Mouse (Mus musculus) Patski (cell line): ENCODE measurements around the gene Chrnb2. TPM values are rescaled to one million over a fixed set of nuclear protein-coding genes. Genes with fewer than 3 reads are reported as not detected.
"Not testable (repeated sequence)": the region's sequence is repeated elsewhere in the genome, so short reads cannot be mapped to it uniquely, and the experiment has no call there.

Experiments
- ATAC-seq: fragments of 100-300 bp; one replicate; pipeline ENCODE4 v1.8.0; 2021
- CTCF ChIA-PET: fragments of 350-600 bp; sonication (Branson Sonifier 250); formaldehyde crosslinking; loops from one replicate; lab custom pipeline; 2022; ENCODE audit warnings: inconsistent platforms; lab: Charles Lee
- POLR2A ChIA-PET: fragments of 350-600 bp; sonication (Branson Sonifier 250); formaldehyde crosslinking; loops from one replicate; lab custom pipeline; 2022; ENCODE audit warnings: antibody characterized with exemption, inconsistent platforms; lab: Charles Lee
- DNase-seq: peaks from one replicate; pipeline ENCODE4 v3.0.0-alpha.2; 2011; ENCODE audit warnings: low read depth, low spot score
- H3K27me3 ChIP-seq: fragments of 371-371 bp; one replicate; pipeline ENCODE4 v1.5.1; 2021
- CTCF ChIP-seq: fragments of 100-300 bp; IDR thresholded peaks from one replicate; pipeline ENCODE4 v1.5.1; 2021
- in situ Hi-C: fragments of 300-500 bp; cut with MboI; formaldehyde crosslinking; loops from 3 replicates; pipeline ENCODE4 v1.11.1; 2018; ENCODE audit warnings: low pct_unique_long_range_greater_than_20kb, mixed read lengths
- polyA plus RNA-seq: library from polyadenylated mRNA; unstranded; gene quantifications from one replicate; pipeline ENCODE4 v1.2.3, GENCODE M21; 2021

The Chrnb2 gene
- polyA plus RNA-seq, 1 experiment from 2014 or later: 1.5 TPM

DNA sequence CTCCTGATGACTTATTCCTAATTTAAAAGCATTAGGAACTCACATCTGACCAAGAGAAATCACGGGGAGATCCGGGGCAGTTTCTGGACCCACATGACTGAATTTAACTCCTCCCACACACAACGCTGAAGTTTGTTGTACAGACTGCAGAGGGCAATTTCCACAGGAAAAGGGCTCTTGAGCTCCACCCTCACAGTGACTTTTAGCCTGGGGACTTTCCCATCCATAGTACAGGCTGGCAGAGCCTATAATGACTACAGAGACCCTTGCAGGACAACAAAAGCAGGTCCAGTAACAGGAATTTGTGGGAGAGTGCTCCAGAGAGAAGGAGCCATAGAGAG, 37.0 kb upstream of the Chrnb2 start:
- H3K27me3 ChIP-seq: peaks cover 8% of the 10 kb centered on the region
- in situ Hi-C loops: no loop called here
- POLR2A ChIA-PET: no interaction called here
- ATAC-seq: no peak
- CTCF ChIA-PET: interaction anchor here (1.2 to 2.6 kb wide), 3 partner anchors 9 to 17 kb away, joined by 3 to 8 read pairs (median 4); no protein-coding TSS in a partner anchor
- DNase-seq: no peak
- no peak for TF ChIP-seq CTCF

DNA sequence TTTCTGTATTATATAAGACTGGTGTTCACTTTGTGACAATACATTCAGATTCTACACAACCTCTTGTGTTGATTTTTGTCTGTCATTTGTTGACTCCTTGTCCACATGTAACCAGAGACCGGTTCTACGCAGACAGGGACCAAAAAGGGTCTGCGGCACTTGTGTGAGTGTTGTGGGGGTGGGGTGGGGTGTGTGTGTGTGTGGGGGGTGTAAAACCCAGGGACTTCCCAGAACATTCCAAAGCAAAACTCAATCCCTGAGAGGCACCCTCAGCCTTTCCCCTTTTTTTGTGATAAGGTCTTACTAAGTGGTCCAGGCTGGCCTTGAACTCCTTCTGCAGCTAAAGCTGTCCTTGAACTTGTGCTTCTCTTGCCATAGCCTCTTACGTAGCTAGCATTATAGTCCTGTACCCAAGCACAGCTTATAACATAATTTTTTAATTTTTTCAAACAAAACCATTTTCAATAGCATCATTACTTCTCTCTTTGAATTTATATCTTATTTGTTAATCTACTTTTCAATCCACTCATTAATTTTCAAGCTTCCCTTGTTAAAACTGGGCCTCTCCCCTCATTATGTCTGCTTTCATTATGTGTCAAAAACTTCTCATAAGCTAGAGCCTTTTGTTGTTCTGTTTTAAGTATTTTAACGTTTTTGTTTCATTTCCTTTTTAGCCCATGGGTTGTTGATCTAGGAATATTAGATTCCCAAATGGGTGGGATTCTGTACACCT, 36.5 kb upstream of the Chrnb2 start:
- no peak for ATAC-seq
- in situ Hi-C loops: no loop called here
- CTCF ChIA-PET: interaction anchor here (1.4 to 2.6 kb wide), 4 partner anchors 10 to 87 kb away, joined by 3 to 8 read pairs (median 6); no protein-coding TSS in a partner anchor
- no peak for DNase-seq
- peaks cover 8% of the 10 kb centered on the region for H3K27me3 ChIP-seq
- POLR2A ChIA-PET: no interaction called here
- TF ChIP-seq CTCF: no peak

DNA sequence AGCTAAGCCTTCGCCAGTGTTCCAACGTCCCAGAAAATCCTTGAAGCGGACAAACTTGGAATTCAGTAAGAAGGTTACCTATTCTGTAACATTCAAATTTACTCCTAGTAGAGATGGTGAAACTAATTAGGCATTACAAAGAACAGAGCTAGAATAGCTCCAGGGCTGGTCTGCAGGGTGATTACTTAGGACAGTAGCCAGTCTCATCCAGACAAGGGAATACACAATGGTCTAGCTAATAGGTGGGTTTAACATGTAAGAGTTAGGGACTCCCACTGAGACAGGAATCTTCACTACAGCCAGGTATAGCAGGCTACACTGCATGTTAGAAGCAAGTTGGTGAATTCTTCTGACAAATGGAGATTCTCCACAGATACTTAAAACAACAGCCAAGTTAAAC, 35.6 kb upstream of the Chrnb2 start:
- H3K27me3 ChIP-seq, POLR2A ChIA-PET, in situ Hi-C loops, ATAC-seq, DNase-seq: not testable (repeated sequence)
- CTCF ChIA-PET: interaction anchor here (1.3 to 1.8 kb wide), 5 partner anchors 11 to 86 kb away, joined by 3 to 7 read pairs (median 3); no protein-coding TSS in a partner anchor

GRCm38 (mm10) chr3:89799476-89799875, 35.0 kb upstream of the Chrnb2 start:
- no peak for TF ChIP-seq CTCF
- ChIA-PET CTCF (interaction anchor here (1.3 to 1.8 kb wide), 3 partner anchors 12 to 17 kb away, joined by 3 to 7 read pairs (median 3); no protein-coding TSS in a partner anchor), POLR2A (no interaction called here)
- peaks cover 4% of the 10 kb centered on the region for H3K27me3 ChIP-seq
- DNase-seq: no peak
- in situ Hi-C loops: no loop called here
- no peak for ATAC-seq

GRCm38 (mm10) chr3:89798518-89798917, 34.1 kb upstream of the Chrnb2 start:
- no peak for TF ChIP-seq CTCF

DNA sequence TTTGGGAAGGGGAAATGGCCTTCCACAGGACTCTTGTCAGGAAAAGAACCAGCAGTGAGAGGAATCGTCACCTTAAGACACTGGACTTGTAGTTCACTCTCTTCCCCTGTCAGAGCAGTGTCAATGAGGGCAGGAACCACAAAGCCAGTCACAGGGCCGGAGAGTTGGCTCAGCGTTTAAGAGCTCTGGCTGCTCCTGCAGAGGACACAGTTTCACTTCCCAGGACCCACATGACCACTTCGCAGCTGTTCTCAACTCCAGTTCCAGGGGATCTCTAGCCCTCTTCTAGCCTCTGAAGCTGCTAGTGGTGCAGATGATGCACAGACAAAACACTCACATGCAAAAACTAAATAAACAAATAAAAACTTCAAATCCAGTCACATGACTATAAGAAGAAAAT, 31.9 kb upstream of the Chrnb2 start:
- TF ChIP-seq CTCF: no peak
- H3K27me3 ChIP-seq: no peaks in the 10 kb centered on the region
- ChIA-PET CTCF (interaction anchor here (1.2 to 1.5 kb wide), 4 partner anchors 10 to 62 kb away, joined by 3 to 7 read pairs (median 4); no protein-coding TSS in a partner anchor), POLR2A (no interaction called here)
- DNase-seq (no peak), ATAC-seq (no peak)
- in situ Hi-C loops: no loop called here

More at GRCm38 (mm10) chr3:89798518-89798917, 34.1 kb upstream of the Chrnb2 start:
- ChIA-PET POLR2A (no interaction called here), CTCF (interaction anchor here (0.8 to 1.4 kb wide), 4 partner anchors 9 to 18 kb away, joined by 3 to 4 read pairs (median 3); no protein-coding TSS in a partner anchor)
- ATAC-seq (no peak), DNase-seq (no peak)
- in situ Hi-C loops: no loop called here
- no peaks in the 10 kb centered on the region for H3K27me3 ChIP-seq

DNA sequence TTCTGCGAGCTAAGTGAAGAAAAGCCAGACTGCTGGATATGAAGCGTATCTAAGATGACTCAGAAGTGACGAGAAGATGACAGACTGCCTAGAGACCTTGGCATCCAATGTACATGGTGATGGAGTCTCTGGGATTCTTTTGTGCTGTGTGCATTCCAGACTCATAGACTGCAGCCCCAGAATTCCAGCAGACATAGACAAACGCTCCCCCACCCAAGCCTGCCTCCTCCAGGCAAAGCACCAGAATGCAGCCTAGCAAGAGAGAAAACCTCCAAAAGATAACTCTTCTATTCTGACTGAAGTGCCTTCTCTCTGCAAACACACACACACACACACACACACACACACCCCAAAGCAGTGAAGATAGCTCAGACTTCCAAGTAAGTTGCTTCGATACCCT, 31.3 kb upstream of the Chrnb2 start:
- POLR2A ChIA-PET: no interaction called here
- ATAC-seq: peak; percentile 39
- in situ Hi-C loops: no loop called here
- H3K27me3 ChIP-seq: no peaks in the 10 kb centered on the region
- DNase-seq: no peak
- CTCF ChIA-PET: interaction anchor here (1.2 to 1.5 kb wide), 4 partner anchors 9 to 63 kb away, joined by 3 to 7 read pairs (median 4); no protein-coding TSS in a partner anchor
- peak; percentile 72 for TF ChIP-seq CTCF

GRCm38 (mm10) chr3:89794616-89795015, 30.2 kb upstream of the Chrnb2 start:
- TF ChIP-seq CTCF: no peak
- in situ Hi-C loops: no loop called here
- CTCF ChIA-PET: interaction anchor here (0.8 to 1.2 kb wide), 2 partner anchors 9 to 64 kb away, joined by 3 read pairs; no protein-coding TSS in a partner anchor
- no peak for ATAC-seq
- POLR2A ChIA-PET: no interaction called here
- no peak for DNase-seq
- H3K27me3 ChIP-seq: no peaks in the 10 kb centered on the region

GRCm38 (mm10) chr3:89788680-89789352, 24.4 kb upstream of the Chrnb2 start:
- ChIA-PET CTCF (interaction anchor here (1.1 to 1.9 kb wide), 2 partner anchors 22 to 69 kb away, joined by 3 to 4 read pairs; no protein-coding TSS in a partner anchor), POLR2A (interaction anchor here (0.5 kb wide), 1 partner anchor 291 kb away, joined by 3 read pairs; no protein-coding TSS in a partner anchor)
- in situ Hi-C loops: loop anchor here (5.0 kb wide), 2 partner anchors 63 to 288 kb away; no protein-coding TSS in a partner anchor
- no peak for TF ChIP-seq CTCF
- DNase-seq (no peak), ATAC-seq (no peak)
- no peaks in the 10 kb centered on the region for H3K27me3 ChIP-seq

GRCm38 (mm10) chr3:89786275-89786674, 21.8 kb upstream of the Chrnb2 start:
- in situ Hi-C loops: loop anchor here (5.0 kb wide), 2 partner anchors 66 to 291 kb away; no protein-coding TSS in a partner anchor
- H3K27me3 ChIP-seq: no peaks in the 10 kb centered on the region
- no peak for DNase-seq
- no peak for ATAC-seq
- no peak for TF ChIP-seq CTCF
- CTCF ChIA-PET: interaction anchor here (0.8 to 4.5 kb wide), 8 partner anchors 9 to 178 kb away, joined by 3 to 58 read pairs (median 10); partner anchors contain the start of genes Atp8b2 and Ube2q1
- POLR2A ChIA-PET: interaction anchor here (0.6 kb wide), 1 partner anchor 1514 kb away, joined by 3 read pairs; no protein-coding TSS in a partner anchor
